Mouse (Mus musculus): ENCODE results near the gene Kif21a. TPM values are rescaled to one million over a fixed set of nuclear protein-coding genes. Genes with fewer than 3 reads are reported as not detected.

Gene Kif21a
- polyA plus RNA-seq (2015; fragmentation: Nextera tagmentation; extraction: Ambion mirVana), result 17.2 and 18.2 TPM in 2 replicates

DNA sequence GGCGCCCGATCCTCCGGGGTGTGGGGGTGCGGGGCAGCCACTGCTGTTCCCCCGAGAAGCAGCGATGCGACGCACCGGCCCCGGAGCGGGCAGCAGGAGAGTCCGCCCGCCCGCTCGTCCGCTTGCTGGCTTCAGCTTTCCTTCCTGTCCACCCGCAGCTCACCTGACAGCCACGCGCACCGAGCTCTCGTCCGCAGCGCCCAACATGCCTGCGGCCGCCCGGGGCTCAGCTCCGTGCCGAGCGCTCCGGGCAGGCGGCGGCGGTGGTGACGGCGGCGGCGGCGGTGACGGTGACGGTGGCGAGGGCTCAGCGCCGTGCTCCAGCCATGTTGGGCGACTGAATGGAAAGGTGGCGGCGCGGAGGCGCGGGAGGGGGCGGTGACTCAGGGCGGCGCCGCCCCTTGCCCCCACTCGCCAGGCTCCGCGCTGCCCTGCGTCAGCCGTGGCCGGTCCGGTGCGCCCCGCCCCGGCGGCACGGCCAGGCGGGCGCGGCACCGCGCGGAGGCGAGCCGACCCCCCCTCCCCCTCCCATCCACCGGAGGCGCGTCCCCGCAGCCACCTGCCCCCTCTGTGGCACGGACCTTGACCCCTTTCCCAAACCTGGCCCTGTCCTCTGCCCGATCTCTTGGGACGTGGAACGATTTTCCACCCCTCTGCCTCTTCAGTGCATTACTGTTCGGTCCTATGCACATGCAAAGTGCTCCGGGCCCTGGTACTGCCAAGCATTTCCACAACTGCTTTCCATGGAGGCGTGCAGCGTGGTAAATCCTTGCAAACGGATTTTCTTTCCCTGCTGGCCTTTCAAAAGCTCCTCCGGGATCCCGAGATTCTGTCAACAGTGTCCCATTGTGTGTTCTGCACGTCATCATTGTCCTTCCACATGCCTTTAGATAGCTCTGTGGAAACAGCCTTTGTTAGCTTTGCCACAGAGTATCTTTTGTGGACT is at the start of gene Kif21a:
Gene Kif21a, minus strand, starts transcription at position 453 of the 946 bp plus-strand sequence.
- DNase-seq (ENCODE audit: low spot score) (peak; percentile 83), ATAC-seq (ENCODE audit: low FRiP score, low TSS enrichment) (peak; percentile 92)
- H3K4me2 ChIP-seq (replicated peaks; ENCODE audit: low read depth), result peak within 1 kb of the TSS; percentile 96
- peak within 1 kb of the TSS; percentile 84 for H3K9ac ChIP-seq (ENCODE audit: low read length)
- H3K4me1 ChIP-seq (replicated peaks; ENCODE audit: control insufficient read depth, insufficient read depth), result no peaks in the 10 kb centered on the region
- peak within 1 kb of the TSS; percentile 91 for H3K4me3 ChIP-seq (ENCODE audit: low read depth, low read length)
- no peaks in the 10 kb centered on the region for H3K27me3 ChIP-seq (ENCODE audit: control insufficient read depth, insufficient read depth, low read length)
- TF ChIP-seq CTCF (IDR thresholded peaks at IDR 0.05; ENCODE audit: low read depth), result no peak
- no peak for TF ChIP-seq EP300 (optimal IDR thresholded peaks at IDR 0.05)
- 2% methylated on average over 55 of the region's 89 CpGs for WGBS
- no peaks in the 10 kb centered on the region for H3K9me3 ChIP-seq (ENCODE audit: control insufficient read depth, low read length)
- H3K27ac ChIP-seq (replicated peaks), result peak within 1 kb of the TSS; percentile 92
- H3K36me3 ChIP-seq (ENCODE audit: control insufficient read depth, insufficient read depth, low read length), result no peaks in the 10 kb centered on the region

- Histone ChIP-seq H3K27me3 (ENCODE audit: control insufficient read depth, insufficient read depth, low read length) (no peaks in the 10 kb centered on the region), H3K27ac (replicated peaks) (no peak overlapping the region), H3K9ac (ENCODE audit: low read length) (no peak overlapping the region), H3K4me3 (ENCODE audit: low read depth, low read length) (no peak overlapping the region), H3K4me2 (replicated peaks; ENCODE audit: low read depth) (no peak overlapping the region), H3K9me3 (ENCODE audit: control insufficient read depth, low read length) (no peaks in the 10 kb centered on the region), H3K36me3 (ENCODE audit: control insufficient read depth, insufficient read depth, low read length) (no peaks in the 10 kb centered on the region), H3K4me1 (replicated peaks; ENCODE audit: control insufficient read depth, insufficient read depth) (no peaks in the 10 kb centered on the region)
- WGBS, result 59% methylated on average over 6 of the region's 6 CpGs
- TF ChIP-seq CTCF (IDR thresholded peaks at IDR 0.05; ENCODE audit: low read depth), result no peak
- no peak for TF ChIP-seq EP300 (optimal IDR thresholded peaks at IDR 0.05)
- no peak for DNase-seq (ENCODE audit: low spot score)
- no peak for ATAC-seq (ENCODE audit: low FRiP score, low TSS enrichment)
These were observed 46.9 kb upstream of the Kif21a start for GRCm38 (mm10) chr15:91096606-91097005.

- H3K9ac ChIP-seq (ENCODE audit: low read length), result no peak overlapping the region
- ATAC-seq (ENCODE audit: low FRiP score, low TSS enrichment) (peak; percentile 39; the same call in 1 of the 2 replicates), DNase-seq (ENCODE audit: low spot score) (no peak)
- peak overlapping the region; percentile 73 for H3K27ac ChIP-seq (replicated peaks)
- no peaks in the 10 kb centered on the region for H3K9me3 ChIP-seq (ENCODE audit: control insufficient read depth, low read length)
- no peak for TF ChIP-seq CTCF (IDR thresholded peaks at IDR 0.05; ENCODE audit: low read depth)
- peak; percentile 62 for TF ChIP-seq EP300 (optimal IDR thresholded peaks at IDR 0.05)
- H3K4me1 ChIP-seq (replicated peaks; ENCODE audit: control insufficient read depth, insufficient read depth), result no peaks in the 10 kb centered on the region
- no peak overlapping the region for H3K4me3 ChIP-seq (ENCODE audit: low read depth, low read length)
- no peaks in the 10 kb centered on the region for H3K27me3 ChIP-seq (ENCODE audit: control insufficient read depth, insufficient read depth, low read length)
- WGBS, result 60% methylated on average over 7 of the region's 7 CpGs
- H3K4me2 ChIP-seq (replicated peaks; ENCODE audit: low read depth), result no peak overlapping the region
- no peaks in the 10 kb centered on the region for H3K36me3 ChIP-seq (ENCODE audit: control insufficient read depth, insufficient read depth, low read length)
These were observed 39.7 kb upstream of the Kif21a start for GRCm38 (mm10) chr15:91089427-91089826.

GRCm38 (mm10) chr15:91088071-91088470 is 38.3 kb upstream of the Kif21a start:
- H3K9ac ChIP-seq (ENCODE audit: low read length), result no peak overlapping the region

DNA sequence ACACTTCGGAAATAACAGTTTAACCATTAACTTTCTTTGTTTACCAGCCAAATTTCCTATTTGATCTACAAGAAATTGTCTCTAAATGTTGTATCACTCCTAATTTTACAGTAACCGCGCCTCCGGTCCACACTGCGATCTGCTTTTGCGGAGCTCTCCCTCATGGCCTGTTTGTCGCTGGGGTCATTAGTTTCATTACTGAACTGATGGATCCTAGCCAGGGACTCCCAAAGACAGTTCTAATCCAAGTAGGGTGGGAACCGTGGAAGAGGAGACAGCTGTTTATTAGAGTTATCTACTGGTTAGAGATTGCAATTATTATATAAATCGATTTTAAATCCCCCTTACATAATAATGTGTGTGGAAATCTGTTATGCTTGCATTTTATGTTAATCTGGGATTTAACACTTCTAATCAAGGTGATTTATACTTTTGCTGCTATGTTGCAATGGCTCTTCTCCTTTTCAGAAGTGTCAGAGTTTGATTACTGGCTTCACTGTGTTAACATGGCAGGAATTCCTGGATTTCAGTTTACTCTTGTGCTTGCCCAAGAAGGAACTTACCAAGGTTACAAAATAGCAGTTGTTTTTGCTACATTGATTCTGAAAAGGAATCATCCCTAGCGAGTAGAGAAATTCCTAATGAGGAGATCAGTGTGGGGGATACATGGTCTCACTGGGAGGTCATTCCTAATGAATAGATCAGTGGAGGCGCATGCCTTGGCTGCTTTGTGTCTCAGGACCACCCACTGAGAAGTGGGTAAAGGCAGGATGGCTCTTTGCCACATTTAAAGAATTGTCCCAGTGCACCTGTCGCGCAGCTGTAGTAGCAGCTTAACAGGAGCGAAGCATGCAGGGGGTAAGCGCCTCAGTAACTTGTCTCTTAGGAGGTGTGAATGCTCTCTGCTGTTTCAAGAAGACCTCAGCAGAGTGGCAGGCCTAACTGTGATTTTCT is 28.0 kb upstream of the Kif21a start:
- DNase-seq (ENCODE audit: low spot score), result no peak
- no peaks in the 10 kb centered on the region for H3K27me3 ChIP-seq (ENCODE audit: control insufficient read depth, insufficient read depth, low read length)
- H3K36me3 ChIP-seq (ENCODE audit: control insufficient read depth, insufficient read depth, low read length), result no peaks in the 10 kb centered on the region
- H3K9ac ChIP-seq (ENCODE audit: low read length), result no peak overlapping the region
- no peak overlapping the region for H3K4me3 ChIP-seq (ENCODE audit: low read depth, low read length)
- H3K4me2 ChIP-seq (replicated peaks; ENCODE audit: low read depth), result no peak overlapping the region
- H3K27ac ChIP-seq (replicated peaks), result no peak overlapping the region
- TF ChIP-seq EP300 (optimal IDR thresholded peaks at IDR 0.05) (peak; percentile 83), CTCF (IDR thresholded peaks at IDR 0.05; ENCODE audit: low read depth) (no peak)
- ATAC-seq (ENCODE audit: low FRiP score, low TSS enrichment), result no peak
- H3K4me1 ChIP-seq (replicated peaks; ENCODE audit: control insufficient read depth, insufficient read depth), result no peaks in the 10 kb centered on the region
- no peaks in the 10 kb centered on the region for H3K9me3 ChIP-seq (ENCODE audit: control insufficient read depth, low read length)
- WGBS, result 39% methylated on average over 15 of the region's 15 CpGs

More at GRCm38 (mm10) chr15:91088071-91088470, 38.3 kb upstream of the Kif21a start:
- Histone ChIP-seq H3K27ac (replicated peaks) (no peak overlapping the region; the same call in 1 of the 2 replicates), H3K4me2 (replicated peaks; ENCODE audit: low read depth) (no peak overlapping the region), H3K9me3 (ENCODE audit: control insufficient read depth, low read length) (no peaks in the 10 kb centered on the region), H3K36me3 (ENCODE audit: control insufficient read depth, insufficient read depth, low read length) (no peaks in the 10 kb centered on the region), H3K4me1 (replicated peaks; ENCODE audit: control insufficient read depth, insufficient read depth) (no peaks in the 10 kb centered on the region), H3K27me3 (ENCODE audit: control insufficient read depth, insufficient read depth, low read length) (no peaks in the 10 kb centered on the region), H3K4me3 (ENCODE audit: low read depth, low read length) (no peak overlapping the region)
- ATAC-seq (ENCODE audit: low FRiP score, low TSS enrichment) (no peak), DNase-seq (ENCODE audit: low spot score) (no peak)
- 61% methylated on average over 12 of the region's 12 CpGs for WGBS
- TF ChIP-seq CTCF (IDR thresholded peaks at IDR 0.05; ENCODE audit: low read depth) (no peak), EP300 (optimal IDR thresholded peaks at IDR 0.05) (no peak)
